Mouse (Mus musculus) right cerebral cortex, postnatal 14 days (tissue): ENCODE results near the gene Nr2c2.
"Not testable (repeated sequence)": the region's sequence is repeated elsewhere in the genome, so short reads cannot be mapped to it uniquely, and the experiment has no call there.

ENCODE experiments used
- DNase-seq: peaks from one replicate; pipeline ENCODE4 v3.0.0; 2022

The Nr2c2 gene

DNA sequence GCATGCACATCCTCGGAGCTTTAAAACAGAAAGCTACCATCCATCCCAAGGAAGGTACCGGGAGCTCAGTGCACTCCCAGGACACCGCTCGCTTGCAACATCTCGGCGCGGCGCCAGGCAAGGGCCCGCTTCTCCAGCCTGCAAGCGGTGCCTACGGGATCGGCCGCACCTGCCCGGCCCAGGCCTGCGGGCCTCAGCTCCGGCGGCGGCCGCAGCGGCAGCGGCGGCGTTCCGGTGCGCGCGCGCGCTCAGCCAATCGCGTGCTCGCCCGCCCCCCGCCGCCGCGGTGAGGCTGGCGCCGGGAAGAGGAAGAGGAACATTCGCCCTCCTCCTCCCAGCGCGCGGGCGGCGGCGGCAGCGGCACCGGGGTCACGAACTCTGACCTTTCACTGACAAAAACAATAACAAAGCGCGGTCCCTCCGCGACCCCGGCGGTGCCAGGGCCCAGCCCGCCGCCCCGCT, at the start of gene Nr2c2:
TSS of gene Nr2c2 (plus strand) at position 261 of the 462 bp plus-strand sequence.
- peak; percentile 91 for DNase-seq

DNA sequence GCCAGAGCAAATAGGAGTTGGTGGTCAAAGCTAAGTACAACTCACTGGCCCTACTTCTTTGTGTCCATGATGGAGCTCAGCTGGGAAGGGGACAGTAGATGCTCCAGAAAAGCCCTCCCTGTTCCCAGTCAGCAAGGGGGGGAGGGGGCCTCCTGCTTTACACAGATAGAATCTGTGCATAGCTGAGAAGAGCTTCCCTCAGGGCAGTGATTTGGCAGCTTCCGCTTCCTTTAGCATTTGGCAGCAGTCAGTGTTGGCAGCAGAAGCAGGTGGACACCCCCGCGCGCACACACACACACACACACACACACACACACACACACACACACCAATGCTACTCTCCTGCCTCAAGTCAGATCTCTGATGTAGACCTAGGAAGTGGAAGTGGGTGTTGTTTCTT, 49.1 kb upstream of the Nr2c2 start:
- DNase-seq, result peak; percentile 56

DNA sequence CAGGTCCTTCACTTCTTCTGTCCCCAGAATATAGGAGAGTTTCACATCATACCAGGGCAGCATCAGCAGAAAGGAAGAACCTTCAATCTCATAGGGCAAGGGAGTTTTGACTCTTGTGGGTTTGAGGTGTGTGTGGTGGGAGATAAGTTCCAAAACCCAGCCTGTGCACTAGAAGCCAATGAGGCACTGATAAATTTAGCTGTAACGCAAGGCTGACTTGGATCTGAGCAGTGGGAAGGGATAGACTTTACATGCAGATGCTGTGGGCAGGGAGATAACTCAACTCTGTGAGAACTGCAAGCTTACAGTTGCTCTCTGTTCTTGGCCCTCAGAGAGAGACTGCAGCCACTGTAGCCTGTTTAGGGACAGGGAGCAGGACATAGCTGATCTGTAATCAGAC, 48.3 kb upstream of the Nr2c2 start:
- DNase-seq, result no peak

DNA sequence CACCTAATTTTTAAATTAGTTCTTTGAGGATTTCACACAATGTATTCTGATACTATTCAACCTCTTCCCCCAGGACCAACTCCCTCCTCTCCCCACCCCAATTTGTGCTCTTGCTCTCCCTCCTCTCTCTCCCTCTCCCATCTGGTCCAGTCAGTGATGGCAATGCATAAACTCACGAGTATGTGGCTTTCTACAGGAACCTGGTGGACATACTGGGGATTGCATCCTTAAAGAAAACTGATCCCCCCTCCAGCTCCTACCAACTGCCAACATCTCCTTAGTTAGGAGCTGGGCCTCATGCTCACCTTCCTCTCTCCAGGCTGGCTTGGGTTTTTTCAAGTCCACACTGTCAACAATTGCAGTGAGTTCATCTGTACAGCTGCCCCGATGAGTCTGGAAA, 33.4 kb upstream of the Nr2c2 start:
- no peak for DNase-seq

DNA sequence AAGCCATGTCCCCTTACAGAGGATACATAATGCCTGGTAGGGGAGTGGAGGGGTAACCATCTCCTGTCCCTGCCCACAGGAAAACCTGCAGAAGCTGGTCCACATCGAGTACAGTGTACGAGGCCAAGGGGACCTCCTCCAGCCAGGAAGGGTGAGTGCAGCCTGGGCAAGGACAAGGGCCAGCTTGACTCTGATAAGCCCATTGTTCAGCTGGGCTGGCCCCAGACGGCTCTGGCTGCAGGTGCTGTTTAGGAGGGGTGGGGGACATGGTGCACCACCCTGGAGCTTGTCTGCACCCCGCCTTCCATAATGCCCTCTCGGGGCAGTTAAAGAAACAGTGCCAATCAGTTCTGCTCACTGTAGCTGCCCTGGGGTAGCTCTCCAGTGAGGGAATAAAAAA, 29.5 kb upstream of the Nr2c2 start:
- DNase-seq, result no peak

DNA sequence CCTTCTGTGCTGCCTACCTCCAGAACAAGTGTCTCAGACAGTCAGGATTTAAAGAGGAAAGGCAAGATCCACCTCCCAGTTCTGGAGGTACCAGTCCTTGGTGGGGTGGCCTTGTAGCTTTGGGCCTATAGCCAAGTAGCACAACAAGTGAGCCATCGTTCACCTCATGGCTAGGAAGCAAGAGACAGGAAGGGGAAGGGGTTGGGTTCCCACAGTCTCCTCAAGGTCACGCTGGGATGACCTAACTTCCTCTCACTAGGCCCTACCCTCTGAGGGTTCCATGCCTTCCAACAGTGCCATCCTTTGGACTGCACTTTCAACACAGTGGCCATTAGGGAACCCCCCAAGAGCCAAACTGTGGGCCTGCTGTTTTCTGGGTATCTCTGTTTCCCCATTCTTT, 27.7 kb upstream of the Nr2c2 start:
- no peak for DNase-seq

DNA sequence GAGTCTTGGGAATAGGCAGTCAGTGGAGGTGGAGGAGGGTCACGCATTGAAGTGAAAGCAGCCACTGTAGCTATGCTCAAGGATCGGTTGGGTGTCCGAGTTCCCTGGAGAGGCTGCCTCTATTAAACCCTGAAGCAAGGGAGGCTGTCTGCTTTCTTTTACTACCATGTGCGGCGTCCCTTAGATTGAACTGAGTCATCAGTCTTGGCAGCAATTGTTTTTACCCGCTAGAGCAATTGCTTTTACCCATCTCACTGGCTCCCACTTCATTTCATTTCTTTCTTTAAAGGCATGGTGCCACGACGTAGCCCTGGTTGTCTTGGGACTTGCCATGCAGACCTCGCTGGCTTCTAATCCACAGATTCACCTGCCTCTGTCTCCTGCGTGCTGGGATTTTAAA, 27.1 kb upstream of the Nr2c2 start:
- DNase-seq, result no peak

DNA sequence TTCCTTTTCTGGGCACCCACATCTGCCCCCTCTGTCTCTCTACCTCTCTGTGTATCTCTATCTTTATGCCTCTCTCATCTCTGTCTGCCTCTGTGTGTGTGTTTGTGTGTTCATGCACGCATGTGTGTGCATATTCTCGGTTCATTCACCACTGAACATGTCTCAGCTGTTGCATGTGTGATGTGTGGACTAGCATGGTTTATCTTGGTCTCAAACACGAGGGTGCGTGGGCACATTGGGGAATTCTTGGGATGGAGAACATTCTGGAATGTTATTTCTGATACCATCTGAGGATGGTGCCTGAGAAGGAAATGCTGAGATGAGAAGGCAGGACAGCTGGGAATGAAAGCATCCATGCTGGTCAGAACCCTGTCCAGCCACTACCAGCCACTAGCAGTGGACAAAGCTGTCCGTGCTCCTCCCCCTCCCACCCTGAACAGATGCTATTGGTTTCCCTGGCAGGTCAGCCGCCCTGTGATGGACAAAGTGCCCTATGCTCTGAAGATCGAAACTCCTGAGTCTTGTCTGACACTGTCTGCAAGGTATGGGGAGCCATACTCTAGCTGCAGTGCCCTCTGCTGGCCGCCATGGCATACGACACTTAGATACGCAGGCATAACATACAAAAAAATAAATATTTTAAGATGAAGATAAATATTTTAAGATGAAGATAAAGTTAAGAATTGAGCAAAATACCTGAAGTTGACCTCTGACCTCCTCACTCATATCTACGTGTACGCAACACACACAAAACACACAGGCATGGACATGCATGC, 25.3 kb upstream of the Nr2c2 start:
- peak; percentile 72 for DNase-seq

DNA sequence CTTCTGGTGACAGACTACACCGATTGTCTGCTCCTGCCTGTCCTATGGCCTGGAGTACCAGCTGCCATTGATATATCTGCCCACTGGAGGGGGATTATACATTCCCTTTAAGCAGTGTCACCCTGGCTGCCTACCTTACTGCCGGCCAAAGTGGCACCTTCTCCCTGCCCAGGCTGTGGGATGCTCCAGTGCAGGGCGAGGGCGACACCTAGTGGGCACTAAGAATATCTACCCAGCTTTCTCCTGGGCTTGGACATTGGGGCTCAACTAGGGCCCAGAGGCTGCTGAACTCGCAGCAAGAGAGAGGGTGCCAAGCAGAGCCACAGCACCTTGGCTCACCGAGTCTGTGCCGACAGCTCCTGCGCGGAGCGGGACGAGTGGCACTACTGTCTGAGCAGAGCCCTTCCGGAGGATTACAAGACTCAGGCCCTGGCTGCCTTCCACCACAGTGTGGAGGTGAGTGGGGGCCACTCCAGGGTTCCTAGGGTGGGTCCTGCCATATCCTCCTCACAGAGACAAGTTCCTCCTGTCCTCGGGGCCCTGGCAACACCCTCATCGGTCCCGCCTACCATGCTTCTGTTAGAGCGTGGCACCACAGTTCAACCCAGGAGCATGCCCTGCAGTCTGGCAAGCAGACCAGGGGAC, 23.9 kb upstream of the Nr2c2 start:
- peak; percentile 79 for DNase-seq

DNA sequence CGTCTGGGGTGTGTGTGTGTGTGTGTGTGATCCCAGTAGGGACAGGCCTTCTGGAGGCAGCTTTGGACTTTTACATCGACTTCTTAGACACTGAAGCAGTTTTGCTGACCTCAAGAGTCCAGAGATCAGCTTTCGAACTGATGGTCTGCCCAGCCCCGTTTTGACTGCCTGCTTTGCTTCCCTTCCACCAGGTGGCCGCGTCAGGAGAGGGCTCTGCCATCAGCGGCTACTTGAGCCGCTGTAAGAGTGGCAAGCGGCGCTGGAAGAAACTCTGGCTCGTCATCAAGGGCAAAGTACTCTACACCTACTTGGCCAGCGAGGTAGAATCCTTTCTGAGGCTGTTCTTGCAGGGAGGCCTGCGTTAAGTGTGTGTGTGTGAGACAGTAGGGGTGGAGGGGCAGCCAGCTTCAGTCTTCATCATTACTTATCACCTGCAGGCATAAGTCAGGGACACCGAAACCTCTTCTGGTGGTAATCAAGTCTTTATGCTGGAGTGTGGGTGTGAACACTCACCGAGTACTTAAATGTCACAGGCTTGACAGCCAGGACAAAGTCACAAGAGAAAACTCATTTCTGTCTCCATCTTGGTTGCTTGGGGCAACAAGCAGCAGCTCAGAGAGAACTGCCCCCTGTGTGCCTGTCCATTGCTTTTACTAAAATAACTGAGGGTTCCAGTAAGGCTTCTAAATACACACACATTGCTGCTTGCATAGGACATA, 19.9 kb upstream of the Nr2c2 start:
- no peak for DNase-seq

DNA sequence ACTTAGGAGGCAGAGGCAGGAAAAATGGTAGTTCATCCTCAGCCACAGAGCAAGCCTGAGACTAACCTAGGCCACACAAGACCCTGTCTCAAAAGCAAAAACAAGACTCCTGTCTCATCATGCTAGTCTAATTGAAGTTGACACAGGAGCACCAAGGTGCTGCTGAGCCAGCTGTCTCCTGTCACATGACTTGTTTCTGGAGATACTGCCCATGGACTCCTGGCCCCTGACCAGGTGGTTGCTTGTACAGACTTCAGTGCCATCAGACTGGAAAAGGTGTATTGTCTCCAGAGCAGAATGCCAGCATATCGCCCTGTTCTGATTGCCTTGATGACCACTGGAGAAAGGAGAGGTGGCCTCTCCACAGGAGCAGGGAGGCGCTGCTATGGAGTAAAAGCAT, 10.5 kb upstream of the Nr2c2 start:
- no peak for DNase-seq

DNA sequence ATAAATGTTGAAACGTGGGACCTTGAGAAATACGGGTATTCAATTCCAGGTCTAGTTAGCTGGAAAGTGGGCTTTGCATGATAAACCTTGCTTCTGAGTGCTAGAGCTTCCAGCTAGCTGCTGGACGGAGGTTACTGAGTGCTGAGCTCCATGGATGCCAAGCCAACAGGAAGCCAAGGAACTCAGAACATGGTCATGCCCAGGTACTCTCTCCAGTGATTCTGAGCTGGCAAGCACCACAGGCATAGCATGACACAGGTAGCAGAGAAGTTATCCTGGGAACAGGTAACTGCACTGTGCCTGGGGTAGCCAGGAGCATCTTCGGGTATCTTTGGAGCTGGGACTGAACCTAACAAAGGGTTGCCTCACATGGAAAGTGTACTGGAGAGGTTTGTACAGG, 8.4 kb upstream of the Nr2c2 start:
- no peak for DNase-seq

DNA sequence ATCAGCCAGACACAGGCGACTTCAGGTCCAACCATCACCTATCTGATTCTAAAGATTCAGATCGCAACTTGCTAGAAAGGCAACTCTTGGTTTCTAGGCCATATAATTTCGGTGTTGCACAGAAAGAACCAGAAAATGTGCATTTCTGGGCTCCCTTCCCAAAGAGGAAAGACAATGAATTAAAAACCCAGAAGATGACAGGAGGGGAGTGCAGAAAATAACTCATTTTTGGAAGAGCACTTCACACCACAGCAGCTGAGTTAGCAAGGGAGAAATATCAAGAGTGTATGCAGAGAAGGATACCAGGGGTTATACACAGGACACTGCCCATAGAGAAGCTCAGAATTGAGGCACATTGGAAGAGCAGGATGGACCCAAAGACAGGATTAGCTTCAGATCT, 6.3 kb upstream of the Nr2c2 start:
- no peak for DNase-seq

DNA sequence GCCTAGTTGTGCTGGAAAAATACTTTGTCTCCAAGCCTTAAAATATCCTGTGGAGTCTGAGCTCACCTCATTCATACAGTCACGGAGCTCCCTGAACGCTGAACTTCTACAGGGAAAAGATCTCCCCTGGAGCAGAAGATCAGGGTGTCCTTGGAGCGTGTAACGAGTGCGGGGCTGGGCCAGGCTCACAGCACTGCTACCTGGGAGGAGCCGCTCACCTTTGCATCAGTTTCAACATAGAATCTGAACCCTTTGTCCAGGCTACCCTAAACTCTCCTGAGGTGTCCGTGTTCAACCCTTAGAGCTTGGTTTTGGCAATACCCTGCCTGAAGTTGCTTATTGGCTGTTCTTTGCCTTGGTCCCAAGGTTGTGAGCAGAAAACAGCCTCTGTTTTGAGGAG, 2.0 kb upstream of the Nr2c2 start:
- not testable (repeated sequence) for DNase-seq

DNA sequence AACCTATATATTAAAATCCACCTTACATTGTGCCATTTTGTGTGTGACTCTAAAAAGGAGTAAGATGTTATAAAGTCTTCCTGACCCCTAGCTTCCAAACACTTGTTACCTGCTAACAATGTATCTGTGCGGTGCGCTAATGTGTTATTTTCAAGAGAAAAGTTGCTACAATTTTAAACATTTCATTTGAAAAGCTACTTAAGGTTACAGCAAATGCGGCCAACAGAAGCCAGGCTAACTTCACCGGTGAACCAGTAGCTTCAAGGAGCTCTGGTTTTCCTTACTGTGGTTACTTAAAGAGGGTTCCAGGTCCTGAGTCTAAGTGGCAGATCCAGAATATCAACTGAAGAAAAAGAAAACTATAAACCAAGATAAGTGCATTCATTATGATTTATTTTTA, 1.2 kb upstream of the Nr2c2 start:
- no peak for DNase-seq

DNA sequence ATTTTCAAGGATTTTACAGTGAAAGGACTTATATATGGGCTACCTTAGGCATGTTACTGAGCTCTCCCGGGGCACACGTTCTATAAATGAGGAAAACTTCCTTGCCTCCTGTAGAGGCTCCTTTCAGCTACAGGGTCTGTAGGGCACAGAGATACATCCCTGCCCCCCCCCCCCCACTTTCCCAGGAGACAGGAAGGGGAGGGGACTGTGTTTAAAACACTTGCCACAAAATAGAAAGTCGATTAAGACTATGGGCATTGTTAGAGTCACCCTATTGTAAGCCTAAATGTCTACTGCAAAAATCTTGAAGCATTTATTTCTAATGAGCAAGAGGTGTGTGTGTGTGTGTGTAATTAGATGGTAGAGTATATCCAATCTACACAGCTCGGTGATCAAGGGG, 693 bp upstream of the Nr2c2 start:
- no peak for DNase-seq

DNA sequence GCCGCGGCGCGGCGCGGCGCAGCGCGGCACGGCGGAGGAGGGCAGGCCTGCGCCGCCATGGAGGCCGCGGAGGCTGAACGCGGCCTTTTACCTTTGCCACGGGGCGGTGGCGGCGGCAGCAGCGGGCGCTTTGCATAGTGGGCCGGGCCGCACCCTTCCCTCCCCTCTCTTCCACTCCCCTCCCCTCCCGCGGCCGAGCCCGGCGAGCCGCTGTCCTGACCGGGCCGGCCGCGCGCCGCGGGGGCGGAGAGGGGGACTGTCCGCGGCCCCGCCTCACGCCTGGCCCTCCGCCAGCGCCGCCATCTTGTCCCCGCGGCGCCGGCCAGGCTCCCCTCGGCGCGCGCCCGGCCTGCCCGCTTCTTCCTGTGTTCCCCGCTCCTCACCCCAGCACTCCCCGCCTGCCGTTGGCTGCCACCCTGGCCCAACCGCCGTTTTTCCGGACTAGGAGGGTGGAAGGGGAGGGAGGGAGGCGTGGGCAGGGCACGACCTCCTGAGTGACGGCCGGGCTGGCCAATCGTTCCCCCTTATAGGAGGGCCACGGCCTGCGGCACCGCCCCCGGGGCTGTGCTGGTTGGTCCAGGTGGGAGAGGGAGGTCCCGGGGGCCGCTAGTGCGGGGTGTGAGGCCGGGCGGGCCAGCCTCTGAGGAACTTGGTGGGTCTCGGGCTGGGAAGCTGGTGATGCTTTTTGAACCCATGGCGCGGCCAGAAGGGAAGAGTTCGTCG, 738 bp downstream of the Nr2c2 start:
- DNase-seq, result peak; percentile 100

DNA sequence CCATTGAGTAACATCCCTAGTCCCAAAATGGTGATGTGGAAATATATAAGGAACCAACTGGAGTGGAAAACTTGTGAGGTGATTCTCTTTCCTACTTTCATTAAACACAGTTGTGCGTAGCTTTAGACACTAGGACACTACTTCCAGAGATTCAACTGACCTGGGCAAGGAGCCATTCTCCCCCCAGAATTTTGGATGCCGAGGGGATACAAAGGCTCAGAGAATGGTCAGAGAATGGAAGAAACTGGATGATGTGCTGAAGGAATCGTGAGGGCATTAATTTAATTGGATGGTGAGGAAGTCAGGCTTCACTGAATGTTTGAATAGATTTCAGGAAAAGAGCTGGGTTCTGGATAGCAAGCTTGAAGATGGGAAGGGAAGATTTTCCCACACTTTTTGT, 1.5 kb downstream of the Nr2c2 start:
- no peak for DNase-seq

DNA sequence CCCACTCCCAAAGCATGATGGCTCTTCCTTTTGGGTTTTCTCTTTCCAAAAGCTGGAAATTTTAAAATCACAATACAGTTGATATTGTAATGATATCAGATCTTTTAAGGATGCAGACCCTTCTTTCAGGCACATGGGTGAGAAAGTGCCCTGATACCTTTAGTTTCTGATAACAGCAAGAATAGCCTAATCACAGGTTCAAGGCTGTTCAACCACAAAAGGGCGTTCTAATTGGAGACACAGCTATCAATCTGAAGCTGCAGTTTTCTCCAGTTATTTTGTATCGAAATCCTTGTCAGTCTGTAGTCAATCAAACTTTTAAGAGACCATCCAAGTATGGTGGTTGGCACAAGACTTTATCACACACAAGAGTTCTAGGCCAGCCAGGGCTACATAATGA, 2.7 kb downstream of the Nr2c2 start:
- no peak for DNase-seq

DNA sequence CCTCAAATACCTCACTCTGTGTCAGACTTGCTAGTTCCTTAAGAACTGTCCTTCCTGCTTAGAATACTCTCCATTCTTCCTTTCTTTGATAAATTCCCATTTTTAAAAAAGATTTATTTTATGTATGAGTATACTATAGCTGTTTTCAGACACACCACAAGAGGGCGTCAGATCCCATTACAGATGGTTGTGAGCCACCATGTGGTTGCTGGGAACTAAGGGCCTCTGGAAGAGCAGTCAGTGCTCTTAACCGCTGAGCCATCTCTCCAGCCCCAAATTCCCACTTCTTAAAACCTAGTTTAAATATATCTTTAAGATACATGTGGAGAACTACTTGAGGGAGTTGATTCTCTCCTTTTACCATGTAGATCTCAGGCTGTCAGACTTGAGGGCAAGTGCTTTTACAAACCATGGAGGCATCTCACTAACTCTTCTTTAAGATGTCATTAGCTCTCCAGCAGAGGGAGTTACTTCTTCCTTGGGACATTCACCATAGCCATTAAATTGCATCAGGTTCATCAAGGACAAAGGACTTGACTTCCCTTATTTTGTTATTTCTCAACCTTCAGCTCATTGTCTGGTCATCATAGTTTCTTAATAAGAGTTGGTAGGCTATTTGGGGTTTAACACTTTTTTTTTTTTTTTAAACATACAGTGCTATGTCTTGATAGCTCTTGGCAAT, 9.6 kb downstream of the Nr2c2 start:
- no peak for DNase-seq

DNA sequence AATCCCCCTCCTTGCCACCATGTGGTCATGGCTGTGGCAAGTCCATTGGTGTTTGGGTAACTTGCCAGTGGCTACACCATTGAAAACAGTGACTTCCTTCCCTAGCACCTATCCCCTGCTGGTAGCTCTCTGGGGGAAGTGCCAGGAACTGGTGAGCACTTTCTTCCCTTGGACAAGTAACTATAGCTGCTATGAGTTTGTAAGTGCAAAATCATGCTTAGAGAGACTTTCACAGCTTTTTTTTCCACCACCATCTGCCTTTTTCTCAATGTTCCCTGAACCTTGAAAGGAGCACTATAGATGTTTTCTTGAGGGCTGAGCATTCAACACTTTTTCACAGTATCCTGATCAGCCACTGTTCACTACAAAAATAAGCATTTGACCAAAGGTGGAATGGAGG, 33.4 kb downstream of the Nr2c2 start:
- no peak for DNase-seq

DNA sequence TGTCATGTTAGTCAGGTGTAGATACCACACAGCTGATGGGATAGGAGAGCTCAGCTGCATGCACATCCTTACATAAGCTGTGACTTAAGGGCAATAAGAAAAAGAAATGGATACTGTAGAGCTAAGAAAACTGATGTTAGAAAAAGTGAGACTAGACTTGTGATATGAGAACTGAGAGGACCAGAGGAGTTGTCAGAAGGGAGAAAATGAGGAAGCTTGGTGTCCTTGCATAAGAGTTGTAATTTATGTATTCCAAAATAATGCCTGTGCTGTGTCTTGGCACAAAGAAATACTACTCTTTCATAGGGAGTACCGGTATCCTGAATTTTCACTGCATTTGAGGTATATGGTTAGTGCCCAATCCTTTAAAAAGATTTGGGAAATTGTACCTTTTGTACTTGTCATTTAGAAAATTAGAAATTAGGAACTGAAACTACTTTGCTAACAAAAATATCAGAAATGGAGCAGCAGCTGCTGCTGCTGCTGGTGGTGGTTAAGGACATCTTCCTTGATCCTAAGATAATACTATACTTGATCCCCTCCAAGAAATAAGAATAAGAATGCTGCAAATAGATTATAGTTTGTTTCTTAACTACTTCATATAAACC, 35.8 kb downstream of the Nr2c2 start:
- DNase-seq, result no peak
